Mouse (Mus musculus) cerebellum, adult 2 months (tissue): ENCODE data around the gene Ghdc. TPM values are rescaled to one million over a fixed set of nuclear protein-coding genes. Genes with fewer than 3 reads are reported as not detected.

Experiments
- DNase-seq, 2 experiments: peaks; one replicate each; pipeline ENCODE4 v3.0.0; 2021
- H3K27ac ChIP-seq: fragments of 200-500 bp; 2 replicates; pipeline ENCODE4 v1.5.1; 2012; ENCODE audit warnings: low read length, control low read depth, inconsistent platforms; ENCODE audit not compliant: insufficient read depth
- H3K27me3 ChIP-seq: fragments of 200-500 bp; 2 replicates; pipeline ENCODE4 v1.6.1; 2012; ENCODE audit warnings: inconsistent platforms, mild to moderate bottlenecking, low read length, moderate library complexity; ENCODE audit not compliant: control insufficient read depth, insufficient read depth
- H3K4me1 ChIP-seq: fragments of 200-500 bp; 2 replicates; pipeline ENCODE4 v1.6.1; 2011; ENCODE audit warnings: low read length; ENCODE audit not compliant: control insufficient read depth, insufficient read depth
- H3K4me3 ChIP-seq: fragments of 200-500 bp; replicated peaks from 2 replicates; pipeline ENCODE3; 2011; ENCODE audit warnings: mild to moderate bottlenecking, low read depth, low read length, control low read depth; ENCODE audit not compliant: insufficient read depth
- CTCF ChIP-seq: fragments of 200-500 bp; IDR thresholded peaks from 2 replicates; pipeline ENCODE4 v1.5.1; 2011; ENCODE audit warnings: low read depth, mild to moderate bottlenecking, control low read depth, low read length, moderate library complexity, borderline replicate concordance; ENCODE audit not compliant: insufficient read depth
- POLR2A ChIP-seq: fragments of 200-500 bp; IDR thresholded peaks from 2 replicates; pipeline ENCODE4 v1.6.1; 2011; ENCODE audit warnings: low read length, control low read depth, borderline replicate concordance; ENCODE audit not compliant: insufficient read depth
- WGBS: fragments of 180-500 bp; shearing (Covaris S2); methylation state at CpG from one replicate; pipeline ENCODE4 v1.1.7; 2018; 5-methylcytosine and 5-hydroxymethylcytosine counted together
- polyA plus RNA-seq: library from polyadenylated mRNA; depleted of rRNA; stranded (reverse); fragments of >200 nt; gene quantifications from 2 replicates; pipeline ENCODE4 v1.2.3, GENCODE M21; 2012

Ghdc gene
- polyA plus RNA-seq, 1 experiment, result 11.6 TPM

DNA sequence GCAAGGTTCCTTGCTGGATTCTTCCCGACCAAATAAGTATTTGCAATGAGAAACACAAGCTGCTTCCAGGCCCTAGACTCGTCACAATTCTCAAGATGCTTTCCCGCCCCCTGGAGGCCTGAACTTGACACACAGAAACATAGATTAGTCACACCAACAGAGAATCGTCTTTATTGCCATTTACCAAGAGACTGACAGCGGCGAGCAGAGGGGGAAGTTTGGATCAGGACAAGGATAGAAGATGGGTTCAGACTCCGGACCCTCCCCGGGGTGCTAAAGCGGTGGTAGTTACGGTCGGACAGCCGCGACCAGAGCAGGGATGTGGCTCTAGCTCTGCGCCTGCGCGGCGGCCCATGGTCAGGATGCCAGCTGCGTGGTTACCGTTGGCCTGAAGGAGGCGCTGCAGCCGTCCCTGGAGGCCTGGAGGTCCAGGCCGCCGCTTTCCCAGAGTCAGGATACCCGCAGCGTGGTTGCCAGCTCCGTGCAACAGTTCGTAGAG lies 9.2 kb downstream of the Ghdc start:
- WGBS, result 1% methylated on average over 27 of the region's 27 CpGs
- peak; percentile 68 for TF ChIP-seq CTCF
- peak; percentile 28; the same call in 1 of the 2 replicates for TF ChIP-seq POLR2A

DNA sequence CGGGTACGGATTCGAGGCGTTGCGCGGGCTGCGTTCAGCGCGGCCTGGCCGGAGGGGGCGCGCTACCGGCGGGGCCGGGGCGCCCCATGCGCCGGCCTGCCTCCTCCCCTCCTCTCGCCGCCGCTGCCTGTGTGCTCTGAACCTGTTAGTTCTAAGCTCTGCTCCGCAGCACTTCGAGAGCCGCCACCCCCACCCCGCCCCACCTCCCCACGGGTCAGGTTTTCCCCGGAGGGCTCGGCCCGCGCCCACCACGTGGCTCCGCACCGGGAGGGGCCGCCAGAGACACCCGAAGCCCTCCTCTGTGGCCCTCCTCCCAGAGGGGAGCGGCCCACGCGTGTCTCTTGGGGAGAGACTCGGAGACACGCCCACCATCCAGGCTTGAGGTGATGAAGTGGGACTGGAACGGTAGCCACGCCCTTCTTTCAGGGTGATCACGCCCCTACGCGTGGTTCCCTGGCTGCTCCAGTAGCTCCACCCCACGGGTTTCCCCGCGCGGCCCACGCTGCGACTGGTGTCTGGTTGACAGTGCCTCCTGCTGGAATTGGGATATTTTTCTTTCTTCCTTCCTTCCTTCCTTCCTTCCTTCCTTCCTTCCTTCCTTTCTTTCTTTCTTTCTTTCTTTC lies 11.0 kb downstream of the Ghdc start, which contains the start of gene Kcnh4:
Gene Kcnh4, minus strand, starts transcription at position 332 of the 623 bp plus-strand sequence.
- 2% methylated on average over 48 of the region's 51 CpGs for WGBS
- H3K4me3 ChIP-seq, result peak within 1 kb of the TSS; percentile 24
- no peaks in the 10 kb centered on the region for H3K27me3 ChIP-seq
- no peaks in the 10 kb centered on the region for H3K4me1 ChIP-seq
- DNase-seq, result peak in 1 of 2 experiments; percentile 54
- no peak within 1 kb of the TSS for H3K27ac ChIP-seq
- TF ChIP-seq CTCF, result peak; percentile 30; the same call in 1 of the 2 replicates
- TF ChIP-seq POLR2A, result no peak

More for the DNA sequence above, 9.2 kb downstream of the Ghdc start:
- peak overlapping the region; percentile 56 for H3K4me3 ChIP-seq
- DNase-seq, result peak; percentile 86 to 94
- no peak overlapping the region for H3K27ac ChIP-seq
- H3K4me1 ChIP-seq, result no peaks in the 10 kb centered on the region
- H3K27me3 ChIP-seq, result no peaks in the 10 kb centered on the region

DNA sequence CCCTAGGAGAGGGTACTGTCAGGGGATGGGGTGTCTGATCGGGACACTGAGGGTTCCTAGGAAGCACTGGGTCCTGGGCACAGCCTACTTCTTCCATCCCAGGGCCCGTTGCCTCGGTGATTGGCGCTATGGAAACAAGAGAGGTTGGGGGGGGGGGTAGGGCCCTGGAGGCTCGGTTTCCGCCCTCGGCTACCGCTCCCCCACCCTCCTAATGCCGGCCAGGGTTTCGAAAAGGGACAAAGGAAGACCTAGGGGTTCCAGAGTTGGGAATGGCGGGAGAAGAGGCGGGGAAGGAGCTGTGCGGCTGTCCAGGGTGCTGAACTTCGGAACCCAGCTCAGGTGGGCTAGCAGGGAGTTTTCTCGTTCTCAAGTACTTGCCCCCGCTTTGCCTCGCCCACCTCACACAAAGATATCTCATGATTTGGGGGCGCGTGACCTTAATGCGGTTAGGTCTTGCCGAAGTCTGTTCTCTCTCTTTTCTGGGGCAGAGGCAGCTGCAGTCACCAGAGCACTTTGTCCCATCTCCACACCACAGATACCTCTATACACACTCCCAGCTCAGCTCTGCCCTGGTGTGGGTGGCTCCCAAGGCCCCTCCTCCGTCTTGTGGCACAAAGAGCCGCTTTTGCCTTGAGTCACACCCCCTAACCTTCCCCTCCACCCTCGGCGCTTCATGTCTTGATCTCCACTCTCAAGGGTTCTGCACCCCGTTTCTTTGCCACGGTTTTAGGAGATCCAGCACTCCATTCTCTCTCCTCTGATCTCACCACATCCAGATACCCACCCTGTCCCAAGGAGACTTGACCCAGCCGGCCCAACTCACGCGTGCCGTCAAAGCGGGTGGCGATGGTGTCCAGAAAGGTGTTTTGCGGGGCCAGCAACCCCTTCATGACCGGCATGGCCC lies 11.8 kb downstream of the Ghdc start:
- H3K4me1 ChIP-seq, result no peaks in the 10 kb centered on the region
- WGBS, result 15% methylated on average over 35 of the region's 35 CpGs
- peak overlapping the region; percentile 16 for H3K4me3 ChIP-seq
- DNase-seq, result no peak
- TF ChIP-seq POLR2A (no peak), CTCF (no peak)
- no peaks in the 10 kb centered on the region for H3K27me3 ChIP-seq
- no peak overlapping the region for H3K27ac ChIP-seq

DNA sequence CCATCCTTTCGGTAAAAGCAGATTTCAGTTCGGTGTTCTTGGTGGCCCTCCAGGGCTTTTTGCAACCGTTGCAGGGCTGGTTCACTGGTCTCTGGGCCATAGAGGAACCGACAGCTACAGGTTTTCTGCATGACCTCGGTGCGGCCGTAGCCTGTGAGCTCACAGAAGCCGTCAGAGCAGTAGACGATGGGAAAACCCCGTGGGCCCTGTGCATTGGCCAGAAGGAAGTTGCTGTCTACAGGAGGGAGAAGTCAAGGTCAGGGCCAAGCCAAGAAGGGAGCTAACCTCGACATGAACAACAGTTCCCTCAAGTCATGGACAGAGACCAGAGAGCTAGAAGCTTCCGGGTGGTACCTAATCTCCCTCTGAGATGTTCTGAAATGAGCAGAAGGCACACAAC lies 13.2 kb downstream of the Ghdc start:
- no peak overlapping the region for H3K27ac ChIP-seq
- no peaks in the 10 kb centered on the region for H3K27me3 ChIP-seq
- DNase-seq, result no peak
- no peak overlapping the region for H3K4me3 ChIP-seq
- WGBS, result 89% methylated on average over 12 of the region's 12 CpGs
- no peaks in the 10 kb centered on the region for H3K4me1 ChIP-seq
- TF ChIP-seq POLR2A (no peak), CTCF (no peak)

DNA sequence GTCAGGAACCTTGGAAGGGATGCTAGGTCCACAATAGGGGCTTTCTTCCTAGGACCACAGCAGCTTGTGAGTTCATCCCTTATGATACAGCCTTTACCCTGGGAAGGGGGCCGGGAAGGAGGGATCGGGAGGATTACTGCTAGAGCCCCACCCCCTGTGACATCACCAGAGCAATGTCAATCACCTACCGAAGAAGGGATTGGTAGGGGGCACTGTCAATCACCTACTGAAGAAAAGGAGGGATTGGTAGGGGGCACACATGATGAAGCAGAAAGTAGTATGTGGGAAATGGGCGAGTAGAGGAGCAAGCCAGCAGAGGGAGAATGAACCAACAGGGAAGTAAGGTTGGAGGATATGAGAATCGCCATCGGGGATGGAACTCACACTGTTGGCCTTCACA lies 14.3 kb downstream of the Ghdc start:
- TF ChIP-seq CTCF (no peak), POLR2A (no peak)
- Histone ChIP-seq H3K27me3 (no peaks in the 10 kb centered on the region), H3K4me1 (no peaks in the 10 kb centered on the region), H3K27ac (no peak overlapping the region), H3K4me3 (no peak overlapping the region)
- no peak for DNase-seq
- WGBS, result 70% methylated on average over 6 of the region's 6 CpGs

DNA sequence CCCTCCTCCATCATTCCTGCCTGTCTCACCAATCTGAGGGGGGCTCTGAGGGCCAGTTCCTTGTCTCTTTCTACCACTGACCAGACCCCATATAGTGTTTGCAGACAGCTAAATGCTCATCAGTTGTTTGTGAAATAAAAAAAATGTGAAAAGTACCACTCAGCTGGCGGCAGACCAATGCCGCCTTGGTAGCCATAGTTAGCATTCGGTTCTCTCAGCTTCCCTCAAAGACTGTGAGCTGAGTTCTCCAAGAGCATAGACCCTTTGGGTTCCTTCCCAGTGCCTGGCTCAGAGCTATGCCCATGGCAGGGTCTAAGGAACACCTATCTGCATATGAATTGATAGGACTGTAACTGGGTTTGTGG lies 16.1 kb downstream of the Ghdc start:
- TF ChIP-seq POLR2A, result no peak
- WGBS, result 80% methylated on average over 3 of the region's 3 CpGs

DNA sequence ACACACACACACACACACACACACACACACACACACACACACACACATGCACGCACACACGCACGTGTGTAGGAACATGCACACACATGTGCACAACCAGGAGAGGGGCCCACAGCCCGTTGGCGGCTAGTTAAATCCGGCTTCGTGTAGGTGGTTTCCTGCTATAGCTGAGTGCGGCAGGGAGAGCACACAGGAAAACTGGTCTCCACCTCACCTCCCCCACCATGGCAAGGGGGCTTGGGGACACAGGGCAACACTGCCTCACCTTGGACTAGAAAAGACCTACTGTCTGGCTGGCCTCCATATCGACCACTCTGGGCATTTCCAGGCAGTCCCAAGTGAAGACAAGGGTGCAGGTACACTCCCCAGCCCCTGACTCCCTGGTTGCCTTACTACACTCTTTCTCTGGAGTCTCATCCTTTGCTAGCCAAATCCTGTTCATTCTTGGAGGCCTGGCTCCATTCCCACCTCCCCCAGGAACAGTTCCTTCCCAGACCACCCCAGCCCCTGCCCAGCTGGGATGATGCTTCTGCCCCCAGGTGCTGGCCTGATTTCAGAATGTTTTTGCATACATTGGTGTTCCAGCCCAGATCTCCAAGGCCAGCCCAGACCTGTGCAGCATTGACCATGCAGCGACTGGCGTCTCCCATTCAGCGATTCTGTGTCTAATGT lies 16.6 kb downstream of the Ghdc start:
- Histone ChIP-seq H3K4me1 (no peaks in the 10 kb centered on the region), H3K4me3 (no peak overlapping the region), H3K27me3 (no peaks in the 10 kb centered on the region), H3K27ac (no peak overlapping the region)
- no peak for DNase-seq
- 78% methylated on average over 12 of the region's 12 CpGs for WGBS
- no peak for TF ChIP-seq CTCF
- TF ChIP-seq POLR2A, result no peak

More for the DNA sequence above, 16.1 kb downstream of the Ghdc start:
- H3K4me3 ChIP-seq, result no peak overlapping the region
- H3K4me1 ChIP-seq, result no peaks in the 10 kb centered on the region
- no peaks in the 10 kb centered on the region for H3K27me3 ChIP-seq
- DNase-seq, result no peak
- no peak overlapping the region for H3K27ac ChIP-seq
